Mouse (Mus musculus) erythroid progenitor cell, adult 5-6 weeks (primary cell): ENCODE data around the gene B9d1. TPM values are rescaled to one million over a fixed set of nuclear protein-coding genes. Genes with fewer than 3 reads are reported as not detected.

Source experiments
- ATAC-seq: replicated peaks from 2 replicates; pipeline ENCODE4 v1.8.0; 2016; ENCODE audit warnings: moderate number of reproducible peaks, mild to moderate bottlenecking, moderate TSS enrichment, inconsistent platforms; ENCODE audit not compliant: poor library complexity, low FRiP score, severe bottlenecking
- total RNA-seq, 2 experiments: library from RNA; stranded (forward) in 1 of 2; stranded (reverse) in 1 of 2; fragments of 150-400 nt in 1 of 2; fragments of 186-747, 209-891 nt in 1 of 2; gene quantifications; 2 replicates each; pipeline versions ENCODE4 v1.2.3 to v1.2.4; 2015 to 2017; ENCODE audit warnings: low replicate concordance in 2 of 2

The B9d1 gene
- total RNA-seq, 2 experiments from 2014 or later: not detected

DNA sequence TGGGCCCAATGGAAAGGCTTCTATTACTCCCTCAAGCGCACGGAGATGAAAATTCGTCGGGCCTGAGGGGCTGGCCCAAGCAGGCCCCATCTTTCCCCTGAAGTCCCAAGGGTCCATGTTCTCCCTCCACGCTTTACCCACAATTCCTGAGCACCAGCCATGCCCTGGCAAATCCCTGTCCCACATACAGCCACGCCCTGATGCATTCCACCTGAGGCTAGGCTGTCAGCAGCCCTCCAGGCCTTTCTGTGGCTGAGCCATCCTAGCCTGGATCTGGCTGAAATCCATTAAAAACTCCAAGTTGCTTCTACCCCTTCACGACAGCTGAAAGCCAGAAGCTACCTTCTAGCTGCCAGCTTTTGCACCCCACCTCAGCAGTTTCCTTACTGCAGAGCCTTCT lies 17.0 kb upstream of the B9d1 start:
- no peak for ATAC-seq

- no peak for ATAC-seq
Measured at GRCm38 (mm10) chr11:61489085-61489484, 15.9 kb upstream of the B9d1 start.

DNA sequence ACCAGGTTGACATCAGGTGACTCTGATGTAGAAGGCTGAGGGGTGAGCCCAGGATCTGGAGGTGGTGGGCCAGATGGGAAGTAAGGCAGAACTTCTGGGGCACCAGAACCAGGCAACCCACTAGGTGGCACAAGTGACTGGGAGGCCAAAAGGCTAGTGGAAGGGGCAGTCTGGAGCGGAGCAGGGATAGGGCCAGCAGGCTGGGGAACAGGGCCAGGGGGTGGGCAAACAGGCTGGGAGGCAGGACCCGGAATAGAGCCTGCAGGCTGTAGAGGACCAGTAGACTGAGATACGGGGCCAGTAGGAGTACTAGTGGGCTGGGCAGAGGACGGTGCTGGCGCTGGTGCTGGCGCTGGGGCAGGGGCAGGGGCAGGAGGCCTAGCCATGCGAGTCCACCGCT lies 15.1 kb upstream of the B9d1 start:
- no peak for ATAC-seq

DNA sequence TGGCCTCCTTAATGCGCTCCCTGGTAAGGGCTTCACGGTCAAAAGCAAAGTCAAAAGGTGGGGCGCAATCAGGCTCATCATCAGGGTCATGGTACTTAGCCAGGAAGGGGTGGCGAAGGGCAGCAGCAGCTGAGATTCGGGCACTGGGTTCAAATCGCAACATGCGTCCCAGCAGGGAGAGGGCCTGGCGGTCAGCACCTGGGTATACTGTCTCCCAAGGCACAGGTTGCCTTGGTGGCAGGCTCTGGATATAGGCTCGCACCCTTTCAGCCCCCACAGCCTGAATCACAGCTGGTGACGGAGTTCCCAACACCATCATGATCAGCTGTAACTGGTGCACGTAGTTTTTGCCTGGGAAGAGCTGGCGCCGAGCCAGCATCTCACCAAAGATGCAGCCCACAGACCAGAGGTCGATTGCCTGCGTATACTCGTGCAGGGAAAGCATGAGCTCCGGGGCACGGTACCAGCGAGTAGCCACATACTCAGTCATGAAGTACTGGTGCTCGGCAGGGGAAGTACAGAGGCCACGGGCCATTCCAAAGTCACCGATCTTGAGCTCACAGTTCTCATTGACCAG lies 13.9 kb upstream of the B9d1 start:
- ATAC-seq: no peak

DNA sequence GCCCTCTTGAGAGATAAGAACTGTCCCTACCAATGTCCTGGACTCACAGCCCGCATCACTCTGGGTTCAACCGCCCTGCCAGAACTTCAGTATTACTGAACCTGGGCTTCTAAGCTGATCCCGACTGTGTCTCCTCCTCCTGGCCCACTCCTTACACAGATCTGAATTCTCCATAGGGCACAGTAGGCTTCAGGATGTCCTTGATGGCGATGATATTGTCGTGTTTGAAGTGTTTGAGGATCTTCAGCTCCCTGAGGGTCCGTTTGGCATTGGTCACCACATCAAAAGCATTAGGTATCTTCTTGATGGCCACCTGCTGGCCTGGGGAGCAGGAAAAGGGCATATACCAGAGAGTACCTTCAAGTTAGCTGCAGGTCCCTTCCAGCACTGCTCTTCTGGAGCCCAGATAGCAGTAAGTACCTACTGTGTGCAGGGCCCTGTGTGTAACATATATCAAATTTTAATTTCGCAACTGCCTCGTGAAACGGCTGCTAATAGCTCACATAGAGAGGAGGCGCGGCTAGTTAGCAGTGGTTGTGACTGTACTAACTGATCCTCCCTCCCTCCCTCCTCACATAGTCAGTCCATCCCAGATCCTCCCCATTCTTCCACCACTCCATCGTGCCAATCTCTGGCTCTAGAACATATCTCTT lies 12.1 kb upstream of the B9d1 start:
- no peak for ATAC-seq

- ATAC-seq: peak; percentile 78
Measured at GRCm38 (mm10) chr11:61493525-61494128, 11.3 kb upstream of the B9d1 start.

- ATAC-seq: peak; percentile 95
Measured at GRCm38 (mm10) chr11:61494129-61494997, 10.6 kb upstream of the B9d1 start, which contains the start of gene Mapk7. Gene Mapk7 (minus strand): TSS chr11:61494406.

DNA sequence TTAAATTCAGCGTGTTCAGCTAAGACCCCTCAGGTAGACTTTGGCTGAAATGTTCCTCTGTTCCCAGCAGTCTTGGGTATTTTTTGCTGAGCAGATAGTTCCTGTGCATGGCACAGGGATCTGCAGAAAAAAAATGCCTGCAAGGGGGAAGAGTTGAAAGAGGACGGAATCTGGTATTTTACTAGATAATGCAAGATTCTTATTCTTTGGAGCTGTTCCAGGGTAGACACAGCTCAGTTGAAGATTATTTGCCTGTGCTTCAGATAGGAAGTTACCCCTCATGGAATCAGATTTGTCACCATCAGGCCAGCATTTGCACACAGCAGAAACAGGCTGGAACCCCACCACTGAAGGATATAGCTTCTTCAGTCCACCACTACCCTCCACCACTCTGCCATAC lies 9.4 kb upstream of the B9d1 start:
- ATAC-seq: no peak

DNA sequence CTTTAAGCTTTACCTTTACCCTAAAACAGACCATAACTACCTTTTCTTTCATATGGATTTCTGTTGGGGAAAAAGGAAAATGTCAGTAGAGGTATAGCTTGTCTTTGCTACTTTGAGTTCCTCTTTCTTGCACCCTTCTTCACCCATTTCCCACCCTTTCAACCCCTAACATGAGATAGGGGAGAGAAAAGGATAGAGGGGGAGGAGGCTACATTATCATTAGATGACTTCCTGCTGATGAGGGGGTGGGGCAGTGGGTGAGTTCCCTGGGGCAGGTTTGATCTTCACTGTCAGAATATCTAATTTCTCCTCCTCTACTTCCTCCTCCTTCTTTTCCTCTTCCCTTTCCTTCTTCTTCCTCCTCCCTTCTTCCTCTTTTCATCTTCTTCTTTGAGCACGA lies 7.5 kb upstream of the B9d1 start:
- ATAC-seq: no peak

DNA sequence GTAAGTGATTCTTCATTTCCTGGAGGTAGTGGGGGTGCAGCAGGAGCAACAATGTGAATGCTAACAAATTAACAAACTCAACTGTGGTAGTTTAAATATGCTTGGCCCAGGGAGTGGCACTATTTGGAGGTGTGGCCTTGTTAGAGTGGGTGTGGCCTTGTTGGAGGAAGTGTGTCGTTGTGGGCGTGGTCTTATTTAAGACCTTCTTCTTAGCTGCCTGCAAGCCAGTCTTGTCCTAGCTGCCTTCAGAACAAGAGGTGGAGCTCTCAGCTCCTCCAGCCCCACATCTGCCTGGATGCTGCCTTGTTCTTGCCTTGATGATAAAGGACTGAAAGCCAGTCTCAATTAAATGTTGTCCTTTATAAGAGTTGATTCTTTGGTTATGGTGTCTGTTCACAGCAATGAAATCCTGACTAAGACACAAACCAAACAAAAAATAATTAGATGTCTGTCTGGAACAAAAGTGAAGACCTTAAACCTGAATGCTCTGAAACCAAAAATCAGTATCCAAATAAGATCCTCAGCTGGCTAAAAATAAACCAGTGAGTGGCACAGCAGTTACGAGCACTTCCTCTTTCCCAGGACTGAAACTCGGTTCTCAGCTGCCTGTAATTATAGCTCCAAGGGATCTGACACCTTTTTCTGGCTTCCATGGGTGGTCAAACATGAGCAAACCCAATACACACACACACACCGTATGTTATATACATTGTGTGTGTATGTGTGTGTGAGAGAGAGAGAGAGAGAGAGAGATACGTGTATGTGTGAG lies 6.0 kb upstream of the B9d1 start:
- no peak for ATAC-seq

- no peak for ATAC-seq
Measured at GRCm38 (mm10) chr11:61503933-61504332, 1.0 kb upstream of the B9d1 start.

GRCm38 (mm10) chr11:61514953-61515352 lies 10.0 kb downstream of the B9d1 start:
- ATAC-seq: no peak

GRCm38 (mm10) chr11:61517971-61518370 lies 13.0 kb downstream of the B9d1 start:
- ATAC-seq: no peak

DNA sequence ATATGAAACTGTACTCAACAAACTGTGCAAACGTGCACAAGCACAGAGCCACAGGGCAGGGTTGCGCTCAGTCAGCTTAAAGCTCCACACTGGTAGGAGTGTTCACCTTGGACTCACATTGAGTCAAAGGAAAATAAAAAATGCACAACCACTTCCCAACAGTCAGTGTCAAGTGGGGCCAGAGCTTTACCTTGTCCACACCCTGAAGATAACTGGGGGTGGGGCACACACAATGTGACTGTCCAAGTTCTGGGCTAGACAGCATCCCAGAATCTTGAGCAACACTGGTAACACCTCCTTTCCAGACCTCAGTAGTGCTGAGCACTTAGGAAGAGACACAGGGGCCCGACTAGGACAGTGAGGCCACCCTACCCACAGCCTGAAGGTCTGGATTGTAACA lies 13.9 kb downstream of the B9d1 start:
- no peak for ATAC-seq

DNA sequence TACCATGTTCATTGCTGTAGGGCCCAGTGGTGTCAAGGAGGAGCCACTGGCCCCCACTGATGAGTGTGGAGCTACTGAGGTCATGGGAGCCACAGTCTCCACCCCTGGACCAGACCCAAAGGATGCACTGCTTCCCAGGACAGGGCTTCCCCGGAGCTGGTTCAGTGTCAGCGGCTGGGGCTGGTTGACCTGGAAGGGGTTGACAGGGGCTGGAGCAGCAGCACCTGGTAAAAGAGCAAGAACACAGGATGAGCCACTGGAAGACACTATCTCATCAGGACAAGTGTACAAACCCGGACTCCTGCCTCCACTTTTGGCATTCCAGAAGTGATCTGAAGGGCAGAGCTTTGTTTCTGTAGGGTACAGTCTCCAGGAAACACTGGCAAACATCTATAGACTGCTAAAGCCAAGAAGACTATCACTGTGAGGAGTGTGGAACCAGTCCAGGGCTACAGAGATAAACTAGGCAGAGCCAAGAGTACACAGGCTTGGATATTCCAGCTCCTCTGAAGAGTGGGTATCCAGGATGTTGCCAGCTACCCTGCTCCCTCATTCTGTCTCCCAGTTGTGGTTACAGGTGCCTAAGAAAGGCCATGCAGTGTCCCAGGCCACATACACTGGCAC lies 14.7 kb downstream of the B9d1 start:
- no peak for ATAC-seq

- no peak for ATAC-seq
Measured at GRCm38 (mm10) chr11:61526872-61527271, 21.9 kb downstream of the B9d1 start.

GRCm38 (mm10) chr11:61529268-61529713 lies 24.3 kb downstream of the B9d1 start:
- ATAC-seq: no peak

DNA sequence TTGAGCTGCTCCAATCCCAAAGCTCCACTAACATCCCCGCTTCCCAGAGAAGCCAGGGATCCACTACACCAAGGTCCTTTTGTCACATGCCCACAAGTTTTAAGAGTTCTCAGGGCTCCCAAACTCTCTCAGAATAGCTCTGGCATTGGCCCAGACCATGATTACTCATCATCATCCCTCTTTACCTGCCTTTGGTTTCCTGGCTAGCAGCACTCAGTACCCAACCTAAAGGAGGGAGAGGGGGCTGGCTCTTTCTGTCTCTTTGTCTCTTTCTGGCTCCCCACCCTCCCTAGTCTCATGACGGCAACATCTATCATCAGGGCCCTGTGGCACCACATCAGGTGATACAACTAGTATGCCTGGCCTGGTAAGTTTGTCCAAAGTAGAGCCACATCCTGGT lies 27.9 kb downstream of the B9d1 start:
- no peak for ATAC-seq

- ATAC-seq: no peak
Measured at GRCm38 (mm10) chr11:61533571-61533970, 28.6 kb downstream of the B9d1 start.
